17 mouse cellular contexts compared by ENCODE assay signal in genomic region chr6:31261797-31262540, GRCm38 (mm10).
DNase-seq lines count a peak whose midpoint lies in the region; ATAC-seq lines count a peak whose summit lies in the region.
"Had no signal": no experiment of that assay in that cellular context is flagged by ENCODE, and none has a peak within 500 bp of the region (broad histone marks: within the 10 kb centered on the region; RNA-seq: fewer than 3 reads in every experiment).

No protein-coding gene starts in this region.

- ATAC-seq in heart, embryonic 11.5 days (replicated peaks; ENCODE audit: insufficient number of reproducible peaks, low FRiP score, low TSS enrichment) = no peak
- no peak for ATAC-seq in kidney, embryonic 14.5 days (ENCODE audit: low FRiP score, low TSS enrichment)
- ATAC-seq: CD4-positive, CD25-positive, alpha-beta regulatory T cell, adult 4 months; hindbrain, postnatal 0 days had no signal

- 82% methylated on average over 15 of the region's 15 CpGs for WGBS in heart, embryonic 11.5 days (ENCODE audit: insufficient replicate concordance)
- WGBS in kidney, embryonic 14.5 days = 89% methylated on average over 15 of the region's 15 CpGs

- no peak overlapping the region for H3K4me2 ChIP-seq in heart, embryonic 11.5 days
- no peak overlapping the region for H3K4me2 ChIP-seq in kidney, embryonic 14.5 days (replicated peaks; ENCODE audit: low read depth, low read length)
- H3K4me2 ChIP-seq: embryonic facial prominence, embryonic 12.5 days; heart, embryonic 15.5 days; limb, embryonic 13.5 days; lung, embryonic 14.5 days; midbrain, embryonic 11.5 days had no signal

- no peaks in the 10 kb centered on the region for H3K27me3 ChIP-seq in heart, embryonic 11.5 days (ENCODE audit: control insufficient read depth, insufficient read depth, low read length)
- H3K27me3 ChIP-seq in kidney, embryonic 14.5 days (ENCODE audit: control insufficient read depth, insufficient read depth, low read length) = no peaks in the 10 kb centered on the region
- H3K27me3 ChIP-seq: embryonic facial prominence, embryonic 12.5 days; heart, embryonic 15.5 days; limb, embryonic 13.5 days had no signal

- no peak overlapping the region for H3K9ac ChIP-seq in heart, embryonic 11.5 days (ENCODE audit: low read depth, low read length)
- H3K9ac ChIP-seq in kidney, embryonic 14.5 days (ENCODE audit: low read depth, low read length) = no peak overlapping the region
- H3K9ac ChIP-seq: embryonic facial prominence, embryonic 12.5 days; heart, embryonic 15.5 days; limb, embryonic 13.5 days; lung, embryonic 14.5 days had no signal

- H3K9me3 ChIP-seq in heart, embryonic 11.5 days (replicated peaks; ENCODE audit: control insufficient read depth, low read length) = no peaks in the 10 kb centered on the region
- no peaks in the 10 kb centered on the region for H3K9me3 ChIP-seq in kidney, embryonic 14.5 days (ENCODE audit: control insufficient read depth, low read length)
- H3K9me3 ChIP-seq: embryonic facial prominence, embryonic 12.5 days; heart, embryonic 15.5 days; limb, embryonic 13.5 days had no signal

- peak; percentile 98 for DNase-seq in heart, adult 11 months
- peak; percentile 91 for DNase-seq in kidney, adult 9 months
- peak; percentile 80 for DNase-seq in NIH3T3 (ENCODE audit: low read depth)
- DNase-seq in kidney, postnatal 36 days = peak; percentile 72 to 82
- DNase-seq in right cerebral cortex, postnatal 25 days = no peak
- no peak for DNase-seq in cerebellum, adult 11-12 months
- DNase-seq: lung, embryonic 14.5 days; thymus, adult 2 months had no signal

- H3K4me3 ChIP-seq in heart, embryonic 11.5 days (ENCODE audit: low read depth, low read length) = no peak overlapping the region
- H3K4me3 ChIP-seq in kidney, embryonic 14.5 days (ENCODE audit: low read length) = no peak overlapping the region
- H3K4me3 ChIP-seq: embryonic facial prominence, embryonic 12.5 days; heart, embryonic 15.5 days; left cerebral cortex, adult 2 months; limb, embryonic 13.5 days had no signal

- H3K4me1 ChIP-seq in heart, embryonic 11.5 days (ENCODE audit: control insufficient read depth, insufficient read depth, low read length) = no peaks in the 10 kb centered on the region
- H3K4me1 ChIP-seq in kidney, embryonic 14.5 days (ENCODE audit: control insufficient read depth, insufficient read depth, low read length) = no peaks in the 10 kb centered on the region
- H3K4me1 ChIP-seq: embryonic facial prominence, embryonic 12.5 days; heart, embryonic 15.5 days; limb, embryonic 13.5 days had no signal

- no peaks in the 10 kb centered on the region for H3K36me3 ChIP-seq in heart, embryonic 11.5 days (ENCODE audit: control insufficient read depth, insufficient read depth, low read length)
- no peaks in the 10 kb centered on the region for H3K36me3 ChIP-seq in kidney, embryonic 14.5 days (ENCODE audit: control insufficient read depth, insufficient read depth, low read length)
- H3K36me3 ChIP-seq: embryonic facial prominence, embryonic 12.5 days; heart, embryonic 15.5 days; limb, embryonic 13.5 days had no signal

- H3K27ac ChIP-seq in heart, embryonic 11.5 days (ENCODE audit: low read depth, low read length) = no peak overlapping the region
- no peak overlapping the region for H3K27ac ChIP-seq in kidney, embryonic 14.5 days (ENCODE audit: low read depth, low read length)
- H3K27ac ChIP-seq: embryonic facial prominence, embryonic 12.5 days; heart, embryonic 15.5 days; hindbrain, postnatal 0 days; left cerebral cortex, adult 2 months; limb, embryonic 13.5 days had no signal

Comparison
In these comparisons a context has a peak if more than half of its experiments do, and no peak if none do; other contexts are left out.
1. DNase-seq: peak in heart, adult 11 months (single experiment), kidney, adult 9 months (single experiment), NIH3T3 (single experiment) and kidney, postnatal 36 days (2 of 2); none in right cerebral cortex, postnatal 25 days (single experiment) and cerebellum, adult 11-12 months (single experiment).